Mouse (Mus musculus): Measurements from ENCODE around the gene Ddc. TPM values are rescaled to one million over a fixed set of nuclear protein-coding genes. Genes with fewer than 3 reads are reported as not detected.

Ddc gene
- polyA plus RNA-seq, 1 experiment from 2014 or later = 3.3 TPM

- WGBS = 52% methylated on average over 6 of the region's 6 CpGs
- ATAC-seq (ENCODE audit: low read depth) = no peak
- Histone ChIP-seq H3K9ac (no peak overlapping the region), H3K9me3 (no peaks in the 10 kb centered on the region), H3K27me3 (no peaks in the 10 kb centered on the region), H3K4me2 (no peak overlapping the region), H3K36me3 (no peaks in the 10 kb centered on the region), H3K27ac (replicated peaks) (no peak overlapping the region), H3K4me3 (no peak overlapping the region), H3K4me1 (replicated peaks) (peaks cover 37% of the 10 kb centered on the region)
These were observed 62.6 kb downstream of the Ddc start for GRCm38 (mm10) chr11:11835361-11835760.

GRCm38 (mm10) chr11:11833100-11833499 is 64.8 kb downstream of the Ddc start:
- peak overlapping the region; percentile 72; the same call in 1 of the 2 replicates for H3K27ac ChIP-seq (replicated peaks)
- no peaks in the 10 kb centered on the region for H3K27me3 ChIP-seq
- H3K4me2 ChIP-seq = no peak overlapping the region
- no peak for ATAC-seq (ENCODE audit: low read depth)
- 0 out of 2 replicates have a peak overlapping the region, but pooled peaks have one; percentile 9 for H3K9ac ChIP-seq
- no peaks in the 10 kb centered on the region for H3K36me3 ChIP-seq
- WGBS = 8% methylated on average over 8 of the region's 8 CpGs
- H3K4me1 ChIP-seq (replicated peaks) = peaks cover 58% of the 10 kb centered on the region
- H3K9me3 ChIP-seq = no peaks in the 10 kb centered on the region
- H3K4me3 ChIP-seq = no peak overlapping the region

- H3K9me3 ChIP-seq = no peaks in the 10 kb centered on the region
- H3K27me3 ChIP-seq = no peaks in the 10 kb centered on the region
- 0 out of 2 replicates have a peak overlapping the region, but pooled peaks have one; percentile 9 for H3K9ac ChIP-seq
- no peak overlapping the region for H3K4me2 ChIP-seq
- WGBS = 23% methylated on average over 6 of the region's 6 CpGs
- peak overlapping the region; percentile 72 for H3K27ac ChIP-seq (replicated peaks)
- peaks cover 60% of the 10 kb centered on the region for H3K4me1 ChIP-seq (replicated peaks)
- H3K4me3 ChIP-seq = no peak overlapping the region
- no peak for ATAC-seq (ENCODE audit: low read depth)
- no peaks in the 10 kb centered on the region for H3K36me3 ChIP-seq
These were observed 65.2 kb downstream of the Ddc start for GRCm38 (mm10) chr11:11832755-11833084.

- no peak overlapping the region for H3K4me3 ChIP-seq
- H3K36me3 ChIP-seq = no peaks in the 10 kb centered on the region
- H3K4me2 ChIP-seq = no peak overlapping the region
- H3K9me3 ChIP-seq = no peaks in the 10 kb centered on the region
- WGBS = 8% methylated on average over 6 of the region's 6 CpGs
- peaks cover 60% of the 10 kb centered on the region for H3K4me1 ChIP-seq (replicated peaks)
- ATAC-seq (ENCODE audit: low read depth) = no peak
- peak overlapping the region; percentile 72 for H3K27ac ChIP-seq (replicated peaks)
- H3K9ac ChIP-seq = no peak overlapping the region
- no peaks in the 10 kb centered on the region for H3K27me3 ChIP-seq
These were observed 65.8 kb downstream of the Ddc start for GRCm38 (mm10) chr11:11831940-11832754.

GRCm38 (mm10) chr11:11831526-11831925 is 66.4 kb downstream of the Ddc start:
- Histone ChIP-seq H3K27me3 (no peaks in the 10 kb centered on the region), H3K4me2 (no peak overlapping the region), H3K9ac (no peak overlapping the region), H3K36me3 (no peaks in the 10 kb centered on the region), H3K4me3 (no peak overlapping the region), H3K9me3 (no peaks in the 10 kb centered on the region), H3K4me1 (replicated peaks) (peaks cover 55% of the 10 kb centered on the region), H3K27ac (replicated peaks) (peak overlapping the region; percentile 72; the same call in 1 of the 2 replicates)
- 15% methylated on average over 6 of the region's 6 CpGs for WGBS
- ATAC-seq (ENCODE audit: low read depth) = no peak

GRCm38 (mm10) chr11:11830884-11831495 is 67.0 kb downstream of the Ddc start:
- H3K9ac ChIP-seq = no peak overlapping the region
- 19% methylated on average over 12 of the region's 12 CpGs for WGBS
- H3K4me2 ChIP-seq = no peak overlapping the region
- H3K27me3 ChIP-seq = no peaks in the 10 kb centered on the region
- H3K36me3 ChIP-seq = no peaks in the 10 kb centered on the region
- no peak for ATAC-seq (ENCODE audit: low read depth)
- no peak overlapping the region for H3K4me3 ChIP-seq
- H3K4me1 ChIP-seq (replicated peaks) = peaks cover 50% of the 10 kb centered on the region
- no peaks in the 10 kb centered on the region for H3K9me3 ChIP-seq
- H3K27ac ChIP-seq (replicated peaks) = no peak overlapping the region

- H3K27ac ChIP-seq (replicated peaks) = peak overlapping the region; percentile 59; the same call in 1 of the 2 replicates
- no peak for ATAC-seq (ENCODE audit: low read depth)
These were observed 68.6 kb downstream of the Ddc start for GRCm38 (mm10) chr11:11829161-11830000.

GRCm38 (mm10) chr11:11828761-11829160 is 69.2 kb downstream of the Ddc start:
- WGBS = 26% methylated on average over 6 of the region's 6 CpGs
- H3K9ac ChIP-seq = no peak overlapping the region
- no peaks in the 10 kb centered on the region for H3K9me3 ChIP-seq
- peak overlapping the region; percentile 59; the same call in 1 of the 2 replicates for H3K27ac ChIP-seq (replicated peaks)
- no peaks in the 10 kb centered on the region; the same call in 1 of the 2 replicates for H3K27me3 ChIP-seq
- H3K4me3 ChIP-seq = no peak overlapping the region
- no peak for ATAC-seq (ENCODE audit: low read depth)
- no peaks in the 10 kb centered on the region for H3K36me3 ChIP-seq
- H3K4me2 ChIP-seq = no peak overlapping the region
- peaks cover 71% of the 10 kb centered on the region for H3K4me1 ChIP-seq (replicated peaks)

More at GRCm38 (mm10) chr11:11829161-11830000, 68.6 kb downstream of the Ddc start:
- Histone ChIP-seq H3K27me3 (no peaks in the 10 kb centered on the region), H3K36me3 (no peaks in the 10 kb centered on the region), H3K4me3 (no peak overlapping the region), H3K9ac (0 out of 2 replicates have a peak overlapping the region, but pooled peaks have one; percentile 22), H3K4me1 (replicated peaks) (peaks cover 65% of the 10 kb centered on the region), H3K9me3 (no peaks in the 10 kb centered on the region), H3K4me2 (no peak overlapping the region)
- 26% methylated on average over 11 of the region's 11 CpGs for WGBS

GRCm38 (mm10) chr11:11828251-11828650 is 69.7 kb downstream of the Ddc start:
- ATAC-seq (ENCODE audit: low read depth) = peak; percentile 40; the same call in 1 of the 2 replicates
- Histone ChIP-seq H3K9ac (no peak overlapping the region), H3K27ac (replicated peaks) (peak overlapping the region; percentile 59; the same call in 1 of the 2 replicates), H3K36me3 (no peaks in the 10 kb centered on the region), H3K4me1 (replicated peaks) (peaks cover 74% of the 10 kb centered on the region), H3K9me3 (no peaks in the 10 kb centered on the region), H3K4me3 (no peak overlapping the region), H3K27me3 (no peaks in the 10 kb centered on the region; the same call in 1 of the 2 replicates), H3K4me2 (no peak overlapping the region)
- WGBS = 22% methylated on average over 5 of the region's 5 CpGs

- no peak overlapping the region for H3K4me2 ChIP-seq
- no peaks in the 10 kb centered on the region for H3K36me3 ChIP-seq
- H3K27ac ChIP-seq (replicated peaks) = no peak overlapping the region
- H3K4me3 ChIP-seq = no peak overlapping the region
- H3K9ac ChIP-seq = no peak overlapping the region
- no peak for ATAC-seq (ENCODE audit: low read depth)
- no peaks in the 10 kb centered on the region for H3K9me3 ChIP-seq
- no peaks in the 10 kb centered on the region; the same call in 1 of the 2 replicates for H3K27me3 ChIP-seq
- peaks cover 73% of the 10 kb centered on the region for H3K4me1 ChIP-seq (replicated peaks)
These were observed 71.5 kb downstream of the Ddc start for GRCm38 (mm10) chr11:11826475-11826874.

GRCm38 (mm10) chr11:11825670-11826069 is 72.3 kb downstream of the Ddc start:
- WGBS = 79% methylated on average over 6 of the region's 6 CpGs
- no peaks in the 10 kb centered on the region; the same call in 1 of the 2 replicates for H3K27me3 ChIP-seq
- no peak overlapping the region for H3K9ac ChIP-seq
- no peaks in the 10 kb centered on the region for H3K36me3 ChIP-seq
- H3K4me2 ChIP-seq = no peak overlapping the region
- H3K4me3 ChIP-seq = no peak overlapping the region
- ATAC-seq (ENCODE audit: low read depth) = no peak
- no peak overlapping the region for H3K27ac ChIP-seq (replicated peaks)
- H3K9me3 ChIP-seq = no peaks in the 10 kb centered on the region
- H3K4me1 ChIP-seq (replicated peaks) = peaks cover 74% of the 10 kb centered on the region

Data from neural tube, embryonic 13.5 days (tissue).